Mouse (Mus musculus): ENCODE measurements at regions not wholly inside any gene's neighbourhood (a gene's known extent, or its start where the extent isn't known, plus 50 kb on each side); places are given as distances from the start of the nearest gene placed in this dataset.

DNA sequence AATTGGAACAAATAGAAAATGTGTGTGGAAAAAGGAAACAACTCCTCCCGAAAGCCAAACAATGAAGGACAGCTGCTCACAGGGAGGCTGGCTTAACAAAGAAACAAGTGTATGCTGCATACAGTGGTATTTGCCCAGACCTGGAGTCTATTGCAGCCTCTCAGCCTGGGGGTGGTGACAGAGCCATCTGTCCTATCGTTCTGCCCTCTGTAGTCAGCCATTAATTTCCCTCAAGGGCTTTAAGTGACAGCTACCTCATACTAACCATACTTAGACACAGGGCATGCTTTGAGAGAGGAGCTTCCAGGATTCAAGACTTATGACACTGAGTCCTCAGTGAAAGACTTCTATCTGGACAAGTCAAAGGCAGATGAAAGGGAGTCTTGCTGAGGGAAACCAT is 60.8 kb upstream of the Vgll2 start:
- no peak for DNase-seq
- intact Hi-C loops (cut with DNase I) = no loop called here

DNA sequence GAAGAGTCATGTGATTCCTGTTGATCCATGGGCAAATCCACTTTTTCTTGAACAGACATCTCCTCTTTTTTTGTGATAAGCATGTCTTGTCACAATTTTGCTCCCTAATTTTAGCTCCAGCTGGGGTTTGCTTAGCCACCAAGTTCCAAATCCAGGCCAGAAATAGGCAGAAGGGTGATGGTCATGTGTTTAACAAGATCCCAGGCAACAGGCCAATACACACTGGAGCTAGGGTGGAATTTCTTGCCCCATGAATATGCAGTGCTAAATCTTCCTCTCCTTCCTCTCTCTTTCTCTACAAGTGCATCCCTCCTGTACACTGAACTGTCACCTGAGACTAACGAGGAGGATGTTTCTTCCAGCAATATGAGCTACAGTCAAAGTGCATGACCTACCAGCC is 58.6 kb upstream of the Vgll2 start:
- DNase-seq = no peak
- intact Hi-C loops (cut with DNase I) = no loop called here

DNA sequence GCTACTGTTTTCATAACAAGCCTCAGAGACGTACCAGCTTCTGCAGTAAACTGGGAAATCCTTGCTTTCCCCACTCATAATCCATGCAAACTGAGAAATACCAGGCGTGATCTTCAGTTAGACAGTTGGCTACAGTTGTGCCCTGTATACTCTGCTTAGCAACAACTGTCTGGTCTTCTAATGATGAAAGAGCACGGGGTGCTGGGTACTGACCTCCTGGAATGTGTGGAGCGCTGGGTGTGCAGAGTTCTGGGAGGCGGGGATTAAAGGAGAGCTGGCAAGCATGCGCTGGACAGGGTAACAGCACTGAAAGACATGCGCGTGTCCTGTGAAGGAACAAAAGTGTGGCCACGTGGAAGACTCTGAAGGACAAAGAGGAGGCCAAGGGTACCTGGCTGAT is 52.2 kb upstream of the Vgll2 start:
- DNase-seq = no peak
- intact Hi-C loops (cut with DNase I) = no loop called here

Measured in heart, postnatal 14 days (tissue).